Mouse (Mus musculus) cortical plate, adult 2 months (tissue): ENCODE data around the gene St8sia2.

Experiments used
- CTCF ChIP-seq: fragments of 200-500 bp; IDR thresholded peaks from 2 replicates; pipeline ENCODE4 v1.5.1; 2011; ENCODE audit warnings: mild to moderate bottlenecking, control low read depth, low read length; ENCODE audit not compliant: insufficient read depth; ENCODE audit errors: extremely low read depth
- POLR2A ChIP-seq: fragments of 200-500 bp; IDR thresholded peaks from 2 replicates; pipeline ENCODE4 v1.6.1; 2011; ENCODE audit warnings: mild to moderate bottlenecking, low read length, control low read depth; ENCODE audit not compliant: insufficient read depth; ENCODE audit errors: extremely low read depth

- TF ChIP-seq CTCF (no peak), POLR2A (no peak)
Measured at GRCm38 (mm10) chr7:73989366-73989765, 24.1 kb downstream of the St8sia2 start.
